Mouse (Mus musculus) cerebellum, postnatal 25 days (tissue): ENCODE measurements at regions not wholly inside any gene's neighbourhood (a gene's known extent, or its start where the extent isn't known, plus 50 kb on each side); places are given as distances from the start of the nearest gene placed in this dataset.
"Not testable (repeated sequence)": the region's sequence is repeated elsewhere in the genome, so short reads cannot be mapped to it uniquely, and the experiment has no call there.

Source experiments
- DNase-seq, 2 experiments: peaks; one replicate each; pipeline ENCODE4 v3.0.0; 2021; ENCODE audit warnings: mixed read lengths in 2 of 2

DNA sequence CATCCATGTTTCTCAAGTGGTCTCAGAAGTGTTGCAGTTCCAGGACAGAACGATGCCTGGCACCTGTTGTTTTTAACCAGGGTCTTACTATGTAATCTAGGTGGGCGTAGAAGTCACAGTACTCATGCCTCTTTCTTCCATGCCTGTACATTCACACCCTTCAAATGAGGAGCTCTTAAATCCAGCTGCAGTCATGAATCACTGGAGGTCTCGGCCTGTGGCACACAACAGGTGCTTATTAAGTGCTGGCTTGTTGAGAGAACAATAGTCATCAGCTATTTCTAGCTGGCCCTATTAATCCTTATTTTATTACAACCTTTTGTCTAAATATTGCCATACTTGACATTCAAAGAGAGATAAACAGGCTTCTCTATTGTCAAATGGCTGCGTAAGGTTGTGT is 157.8 kb downstream of the Ube2e3 start:
- no peak for DNase-seq

- no peak for DNase-seq
Observed at GRCm38 (mm10) chr2:79030990-79031389, 163.1 kb downstream of the Ube2e3 start.

- DNase-seq, result no peak
Observed at GRCm38 (mm10) chr2:79036296-79036695, 168.4 kb downstream of the Ube2e3 start.

DNA sequence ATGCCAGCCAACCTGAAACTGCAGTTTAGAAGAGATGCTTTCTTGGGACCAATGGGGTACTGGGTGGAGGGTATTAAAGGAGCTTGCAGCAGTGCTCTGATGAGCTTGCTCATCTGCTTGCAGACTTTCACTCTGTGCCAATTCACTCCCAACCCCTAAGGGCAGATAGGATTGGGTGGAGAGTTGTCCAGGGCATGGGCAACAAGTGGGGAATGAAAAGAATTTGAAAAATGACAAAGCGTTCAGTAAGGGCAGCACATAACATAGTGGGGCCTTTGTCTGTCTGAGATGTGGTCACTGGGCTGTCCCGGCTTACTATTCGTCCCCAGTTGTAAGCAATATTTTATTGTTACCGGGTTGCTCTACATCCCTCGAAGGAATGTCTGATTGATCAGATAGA is 170.7 kb downstream of the Ube2e3 start:
- no peak for DNase-seq

GRCm38 (mm10) chr2:79044804-79045203 is 176.9 kb downstream of the Ube2e3 start:
- not testable (repeated sequence) for DNase-seq

- DNase-seq, result no peak
Observed at GRCm38 (mm10) chr2:79045508-79045907, 177.6 kb downstream of the Ube2e3 start.

DNA sequence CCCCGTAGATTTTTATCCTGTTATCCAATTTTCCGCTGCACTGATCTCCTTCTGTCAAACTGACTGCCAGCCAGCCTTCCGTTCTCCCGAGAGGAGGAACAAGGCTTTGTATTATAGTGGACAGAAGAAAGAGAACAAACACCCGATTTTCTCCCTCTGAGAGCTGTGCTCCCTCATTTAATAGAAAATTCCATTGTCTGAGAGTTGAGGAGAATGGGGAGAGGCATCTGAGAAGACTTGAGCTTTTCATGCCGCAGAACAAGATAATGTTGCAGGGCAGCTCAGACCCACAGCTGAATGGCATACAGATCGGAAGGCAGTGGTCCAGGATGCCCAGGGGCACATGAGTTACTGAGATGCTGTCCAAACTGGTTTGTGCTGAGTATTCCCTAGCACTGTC is 180.1 kb downstream of the Ube2e3 start:
- peak; percentile 67 to 74 for DNase-seq

DNA sequence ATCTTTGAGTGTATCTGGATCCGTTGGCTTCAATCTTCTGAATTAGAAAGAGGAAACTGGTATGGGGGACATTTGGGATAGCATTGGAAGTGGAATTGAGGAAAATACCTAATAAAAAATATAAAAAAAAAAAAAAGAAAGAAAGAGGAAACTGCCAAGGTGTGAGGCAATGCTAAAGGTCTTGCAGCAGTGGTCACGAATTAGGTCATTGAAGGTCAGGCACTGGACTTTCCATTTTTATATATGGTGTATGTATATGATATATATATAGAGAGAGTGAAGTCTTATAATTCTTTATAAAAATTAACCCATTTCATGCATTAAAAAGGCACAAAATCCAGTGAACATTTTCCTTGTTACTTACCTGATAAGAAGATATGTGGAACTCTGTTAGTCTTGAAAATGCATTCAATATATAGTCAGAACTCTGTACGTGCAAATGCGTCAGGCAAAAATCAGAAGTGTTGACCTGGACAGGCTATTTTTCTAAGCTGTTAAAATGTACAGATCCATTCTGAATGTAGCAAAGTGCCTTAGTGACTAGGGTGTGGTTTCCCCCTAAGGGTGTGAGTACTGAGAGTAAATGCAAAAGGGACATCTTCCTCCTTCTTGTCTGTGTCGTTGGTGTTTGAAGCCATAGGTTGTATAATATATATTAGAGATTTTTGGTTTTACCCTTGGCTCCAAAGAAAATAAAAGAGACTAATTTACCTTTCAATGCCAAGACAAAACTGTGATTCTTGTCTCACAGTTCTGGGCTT is 181.0 kb downstream of the Ube2e3 start:
- no peak for DNase-seq

DNA sequence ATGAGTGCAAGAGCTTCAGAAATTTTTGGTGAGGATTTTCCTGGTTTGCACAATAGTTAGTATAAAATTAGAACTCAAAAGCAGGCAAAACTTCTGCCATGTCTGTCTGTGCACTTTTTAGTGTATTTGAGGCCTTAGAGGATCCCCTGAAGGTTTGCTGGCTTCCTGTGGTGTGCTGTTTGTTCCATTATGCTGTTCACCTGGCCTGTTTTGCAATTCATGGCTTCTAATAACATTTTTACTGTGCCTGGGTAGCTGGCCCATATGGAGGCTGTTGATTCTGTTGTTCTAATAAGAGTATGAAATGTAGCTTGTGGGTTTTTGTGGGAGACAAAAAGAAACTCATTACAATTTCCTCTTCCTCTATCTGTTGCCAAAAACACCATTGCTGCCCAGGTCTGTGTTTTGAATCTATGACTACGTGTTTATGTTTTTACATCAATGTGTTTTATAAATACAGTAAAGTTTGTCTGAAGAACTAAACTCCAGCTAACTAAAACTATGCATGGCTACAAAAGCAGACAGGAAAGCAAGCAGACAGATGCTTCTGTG is 182.6 kb downstream of the Ube2e3 start:
- no peak for DNase-seq

DNA sequence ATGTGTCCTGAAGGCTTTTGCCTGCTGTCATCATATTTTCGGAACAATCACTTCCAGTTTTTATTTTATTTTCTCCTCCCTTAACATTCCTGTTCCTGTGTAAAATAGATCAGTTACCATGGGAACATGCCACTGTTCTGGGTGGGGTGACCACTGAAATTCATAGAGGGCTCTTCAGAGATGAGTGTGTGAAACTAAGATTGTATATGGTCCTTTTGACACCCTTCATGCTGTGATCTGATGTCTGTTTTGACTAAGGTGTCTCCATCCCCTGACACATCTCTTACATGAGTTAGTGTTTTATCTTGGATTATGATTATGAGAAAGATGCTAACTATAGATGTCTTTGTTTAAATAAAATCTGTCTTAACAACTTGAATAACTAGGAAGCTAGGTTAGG is 184.3 kb downstream of the Ube2e3 start:
- no peak for DNase-seq

DNA sequence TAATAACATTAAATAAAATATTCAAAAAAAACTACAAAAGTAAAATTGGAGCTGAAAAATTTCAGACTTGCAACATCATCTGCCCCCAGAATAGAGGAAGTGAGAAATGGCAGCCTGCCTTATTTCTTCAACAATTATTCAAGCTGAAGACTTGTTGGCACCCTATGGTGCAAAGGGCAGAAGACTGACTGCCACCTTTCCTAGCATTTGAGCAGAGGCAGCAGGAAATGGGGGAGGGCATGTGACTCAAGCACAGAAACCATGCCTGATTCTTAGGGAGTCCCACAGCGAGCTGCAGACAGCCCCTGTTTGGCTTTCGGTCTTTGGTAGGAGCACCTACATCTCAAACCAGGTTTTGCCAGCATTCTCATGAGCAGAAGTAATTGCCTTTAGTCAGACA is 188.2 kb downstream of the Ube2e3 start:
- DNase-seq, result no peak

GRCm38 (mm10) chr2:79059115-79059943 is 191.4 kb downstream of the Ube2e3 start:
- DNase-seq, result no peak

DNA sequence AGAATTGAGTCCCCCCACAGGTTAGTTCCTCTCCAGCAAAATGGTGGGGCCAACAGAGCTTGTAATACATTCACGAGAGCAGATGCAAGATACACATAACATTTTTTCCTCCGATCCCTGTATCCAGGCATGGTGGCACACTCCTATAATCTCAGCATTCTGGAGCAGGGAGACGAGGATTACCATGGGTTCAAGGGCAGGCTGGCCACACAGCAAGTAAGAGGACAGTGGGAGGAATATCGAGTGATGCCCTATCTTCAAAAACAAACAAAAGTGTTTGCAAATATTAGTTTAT is 192.0 kb downstream of the Ube2e3 start:
- DNase-seq, result no peak

DNA sequence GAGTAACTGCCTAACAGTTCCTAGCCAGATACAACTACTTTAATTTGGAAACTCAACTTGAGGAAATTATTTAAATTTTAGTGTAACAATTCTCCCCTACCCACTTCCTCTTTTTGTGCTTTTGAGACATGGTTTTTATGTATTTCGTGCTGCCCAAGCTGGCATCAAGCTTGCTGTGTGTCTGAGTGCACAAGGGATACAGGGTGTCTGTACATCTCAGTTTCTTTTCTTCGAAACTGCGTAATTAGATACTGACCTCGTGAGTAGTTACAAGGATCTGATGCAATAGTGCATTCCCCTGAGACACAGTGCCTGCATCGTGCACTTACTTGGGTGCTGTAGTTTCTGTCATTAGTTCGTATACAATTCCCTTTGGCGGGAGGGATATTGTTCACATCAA is 192.4 kb downstream of the Ube2e3 start:
- no peak for DNase-seq

- no peak for DNase-seq
Observed at GRCm38 (mm10) chr2:79061645-79062044, 193.6 kb upstream of the Itga4 start.

DNA sequence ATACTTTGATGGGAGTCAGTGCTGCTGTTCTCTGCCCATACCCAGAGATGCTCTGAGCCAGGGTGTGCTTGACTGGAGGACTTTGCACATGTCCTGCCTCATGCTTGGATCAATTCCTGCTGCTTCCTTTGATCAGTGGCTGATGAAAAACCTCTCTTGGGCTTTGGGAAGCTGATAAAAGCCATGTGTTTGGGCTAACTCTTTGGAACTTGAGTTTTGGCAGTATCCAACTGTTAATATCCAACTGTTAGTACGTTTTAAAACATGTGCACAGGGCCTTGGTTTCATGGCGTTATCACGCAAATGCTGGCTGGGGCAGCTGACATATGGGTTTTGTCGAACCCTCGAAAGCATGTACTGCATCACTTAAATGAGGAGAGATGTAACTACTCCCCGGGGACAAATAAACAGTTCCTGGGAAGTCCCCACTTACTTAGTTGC is 193.0 kb upstream of the Itga4 start:
- DNase-seq, result no peak

- DNase-seq, result no peak
Observed at GRCm38 (mm10) chr2:79063641-79064040, 191.6 kb upstream of the Itga4 start.

GRCm38 (mm10) chr2:79065321-79065720 is 189.9 kb upstream of the Itga4 start:
- no peak for DNase-seq

DNA sequence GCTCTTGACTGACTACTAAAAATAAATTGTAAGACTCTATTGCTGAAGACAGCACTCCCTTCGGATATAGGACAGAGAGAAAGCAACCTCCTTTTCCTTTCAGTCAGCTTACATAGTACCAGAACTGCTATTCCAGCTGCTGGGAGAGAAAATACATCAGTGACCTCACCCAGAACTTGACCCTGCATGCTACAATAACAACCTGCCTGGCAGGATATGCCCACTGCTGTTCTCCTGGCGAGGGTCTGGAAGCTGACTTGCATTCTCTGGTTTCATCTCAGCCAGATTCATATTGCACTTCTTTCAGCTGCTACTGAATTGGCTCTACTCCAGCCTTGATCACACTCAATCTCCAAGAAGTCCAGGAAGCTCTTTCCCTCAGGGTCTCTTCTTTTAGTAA is 179.1 kb upstream of the Itga4 start:
- DNase-seq, result no peak

DNA sequence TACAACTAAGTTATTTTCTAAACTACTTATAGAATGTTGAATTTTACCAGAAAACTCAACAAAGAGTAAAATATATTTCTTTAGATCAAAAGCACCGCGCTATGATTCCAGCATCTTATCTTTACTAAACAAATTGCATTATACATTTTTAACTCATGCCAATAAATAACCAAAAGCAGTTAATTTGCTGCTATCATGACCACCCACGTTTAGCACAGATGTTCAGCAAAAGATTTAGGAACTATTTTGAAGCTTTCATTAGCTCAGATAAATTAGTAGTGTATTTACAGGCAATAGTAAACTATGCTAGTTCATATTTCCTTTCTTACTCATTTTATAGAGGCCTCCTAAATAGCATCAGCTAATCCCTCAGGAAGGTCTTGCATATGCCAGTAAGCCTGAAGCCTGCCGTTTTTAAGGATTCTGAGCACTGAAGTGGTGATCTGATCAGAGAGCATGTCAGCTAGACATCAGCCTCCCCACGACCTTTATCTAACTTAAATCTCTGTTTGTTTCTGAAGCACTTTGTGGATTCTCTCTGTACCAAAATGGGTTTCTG is 176.3 kb upstream of the Itga4 start:
- DNase-seq, result no peak

DNA sequence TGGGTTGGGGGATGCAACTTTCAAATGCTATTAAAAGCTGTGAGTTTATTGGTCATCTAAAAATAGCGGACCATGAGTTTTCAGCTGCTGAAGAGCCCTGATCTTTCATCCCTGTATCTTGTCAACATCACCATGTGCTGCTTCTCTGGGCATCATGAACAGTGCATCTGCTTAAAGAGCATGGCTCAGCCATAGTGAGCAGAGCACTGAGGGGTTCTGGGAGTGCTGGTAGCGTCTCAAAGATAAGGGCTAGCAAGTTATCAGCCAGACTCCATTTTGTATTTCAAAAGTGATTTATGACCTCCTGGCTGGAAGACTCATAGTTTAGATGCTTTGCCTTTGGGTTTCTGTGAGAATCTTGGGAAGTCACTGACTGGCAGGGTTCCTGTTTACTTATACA is 173.5 kb upstream of the Itga4 start:
- no peak for DNase-seq

GRCm38 (mm10) chr2:79086280-79086679 is 168.9 kb upstream of the Itga4 start:
- no peak for DNase-seq

GRCm38 (mm10) chr2:79086857-79087578 is 168.2 kb upstream of the Itga4 start:
- no peak for DNase-seq
